Mouse (Mus musculus) small intestine, adult 2 months (tissue): ENCODE measurements around the gene Knstrn.

Experiments used
- CTCF ChIP-seq: fragments of 200-500 bp; IDR thresholded peaks from 2 replicates; pipeline ENCODE4 v1.5.1; 2012; ENCODE audit warnings: low read depth, mild to moderate bottlenecking, control low read depth, inconsistent platforms, low read length, moderate library complexity, mixed read lengths; ENCODE audit not compliant: insufficient replicate concordance, insufficient read length; ENCODE audit errors: extremely low read depth
- POLR2A ChIP-seq: fragments of 200-500 bp; IDR thresholded peaks from 2 replicates; pipeline ENCODE4 v1.6.1; 2012; ENCODE audit warnings: low read depth, mild to moderate bottlenecking, control low read depth, inconsistent platforms, low read length, moderate library complexity

DNA sequence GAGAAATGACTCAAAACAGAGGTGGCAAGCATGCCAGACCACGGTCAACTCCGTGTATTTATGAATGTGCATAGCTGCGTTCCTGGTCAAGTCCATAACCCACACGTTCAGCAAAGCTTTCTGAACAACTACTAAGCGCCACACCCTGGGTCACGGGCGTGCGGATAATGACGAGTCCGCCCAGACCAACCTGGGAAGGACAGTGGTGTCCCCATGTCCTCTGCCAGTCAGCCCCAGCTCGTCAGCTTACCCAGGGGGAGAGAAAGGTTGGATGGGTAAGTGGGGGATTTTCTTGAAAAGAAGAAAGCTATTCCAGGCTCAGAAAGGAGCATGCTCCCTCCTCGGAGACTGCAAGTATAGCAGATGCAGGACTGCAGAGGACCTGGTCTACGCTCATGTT, 73.6 kb downstream of the Knstrn start:
- TF ChIP-seq CTCF (no peak), POLR2A (no peak)
